Mouse (Mus musculus) intestine, embryonic 16.5 days (tissue): Measurements from ENCODE around the gene Prl4a1. TPM values are rescaled to one million over a fixed set of nuclear protein-coding genes. Genes with fewer than 3 reads are reported as not detected.
"Not testable (repeated sequence)": the region's sequence is repeated elsewhere in the genome, so short reads cannot be mapped to it uniquely, and the experiment has no call there.

Source experiments
- ATAC-seq: fragments of 200-750 bp; cut with Nextera tagmentation; 2 replicates; pipeline ENCODE4 v1.8.0; 2017; ENCODE audit warnings: moderate TSS enrichment, moderate library complexity
- H3K27ac ChIP-seq: fragments of 300-500 bp; sonication (generic); 2 replicates; pipeline ENCODE4 v1.5.1; 2014; ENCODE audit warnings: mild to moderate bottlenecking, low read length
- H3K27me3 ChIP-seq: fragments of 300-500 bp; sonication (generic); replicated peaks from 2 replicates; pipeline ENCODE4 v1.6.1; 2014; ENCODE audit warnings: low read length, control low read depth, mixed read lengths; ENCODE audit not compliant: control insufficient read depth, insufficient read depth
- H3K36me3 ChIP-seq: fragments of 300-500 bp; sonication (generic); 2 replicates; pipeline ENCODE4 v1.6.1; 2014; ENCODE audit warnings: low read length, control low read depth; ENCODE audit not compliant: control insufficient read depth, insufficient read depth
- H3K4me1 ChIP-seq: fragments of 300-500 bp; sonication (generic); 2 replicates; pipeline ENCODE4 v1.6.1; 2014; ENCODE audit warnings: low read length, control low read depth, mixed read lengths; ENCODE audit not compliant: control insufficient read depth, insufficient read depth
- H3K4me2 ChIP-seq: fragments of 300-500 bp; sonication (generic); 2 replicates; pipeline ENCODE4 v1.6.1; 2014; ENCODE audit warnings: low read depth, low read length, control low read depth
- H3K4me3 ChIP-seq: fragments of 300-500 bp; sonication (generic); 2 replicates; pipeline ENCODE4 v1.5.1; 2014; ENCODE audit warnings: mild to moderate bottlenecking, low read length
- H3K9ac ChIP-seq: fragments of 300-500 bp; sonication (generic); 2 replicates; pipeline ENCODE4 v1.6.1; 2014; ENCODE audit warnings: low read depth, low read length
- H3K9me3 ChIP-seq: fragments of 300-500 bp; sonication (generic); 2 replicates; pipeline ENCODE4 v1.6.1; 2016; ENCODE audit warnings: low read length, control low read depth; ENCODE audit not compliant: control insufficient read depth
- WGBS: fragments of 180-500 bp; shearing (Covaris S2); extraction: QIAGEN DNeasy Blood & Tissue Kit; methylation state at CpG from one replicate; pipeline ENCODE4 v1.1.7; 2014; 5-methylcytosine and 5-hydroxymethylcytosine counted together
- polyA plus RNA-seq: library from polyadenylated mRNA; unstranded; fragments of >200 nt; fragmentation: Nextera tagmentation; extraction: Ambion mirVana; gene quantifications from 2 replicates; pipeline ENCODE4 v1.2.1, GENCODE M21; 2015

Gene Prl4a1
- not detected in 2 replicates for polyA plus RNA-seq

- no peak within 1 kb of the TSS for H3K9ac ChIP-seq
- no peaks in the 10 kb centered on the region for H3K4me1 ChIP-seq
- H3K27me3 ChIP-seq, result no peaks in the 10 kb centered on the region
- H3K4me2 ChIP-seq, result no peak within 1 kb of the TSS
- 91% methylated on average over 3 of the region's 3 CpGs for WGBS
- no peak for ATAC-seq
- H3K4me3 ChIP-seq, result no peak within 1 kb of the TSS
- no peaks in the 10 kb centered on the region for H3K36me3 ChIP-seq
- H3K9me3 ChIP-seq, result no peaks in the 10 kb centered on the region
- no peak within 1 kb of the TSS for H3K27ac ChIP-seq
Observed at GRCm38 (mm10) chr13:28015912-28016311, at the start of gene Prl4a1. Prl4a1 (plus strand) TSS chr13:28016212.

- Histone ChIP-seq H3K27me3 (no peaks in the 10 kb centered on the region), H3K4me3 (no peak overlapping the region), H3K9me3 (no peaks in the 10 kb centered on the region), H3K36me3 (no peaks in the 10 kb centered on the region), H3K4me2 (no peak overlapping the region), H3K27ac (no peak overlapping the region), H3K4me1 (no peaks in the 10 kb centered on the region), H3K9ac (no peak overlapping the region)
- ATAC-seq, result no peak
- 70% methylated on average over 1 of the region's 1 CpGs for WGBS
Observed at GRCm38 (mm10) chr13:27972931-27973330, 43.1 kb upstream of the Prl4a1 start.

GRCm38 (mm10) chr13:27974281-27974680 lies 41.7 kb upstream of the Prl4a1 start:
- not testable (repeated sequence) for H3K4me2 ChIP-seq, H3K9me3 ChIP-seq, H3K4me3 ChIP-seq, H3K4me1 ChIP-seq, H3K27ac ChIP-seq, H3K36me3 ChIP-seq, H3K27me3 ChIP-seq, H3K9ac ChIP-seq
- ATAC-seq, result peak; percentile 83
- 48% methylated on average over 2 of the region's 2 CpGs for WGBS

- no peak overlapping the region for H3K27ac ChIP-seq
- no peaks in the 10 kb centered on the region for H3K4me1 ChIP-seq
- ATAC-seq, result no peak
- WGBS, result 92% methylated on average over 2 of the region's 2 CpGs
- H3K4me2 ChIP-seq, result no peak overlapping the region
- H3K27me3 ChIP-seq, result no peaks in the 10 kb centered on the region
- H3K9me3 ChIP-seq, result no peaks in the 10 kb centered on the region
- no peak overlapping the region for H3K4me3 ChIP-seq
- no peak overlapping the region for H3K9ac ChIP-seq
- H3K36me3 ChIP-seq, result no peaks in the 10 kb centered on the region
Observed at GRCm38 (mm10) chr13:27977646-27978045, 38.4 kb upstream of the Prl4a1 start.

GRCm38 (mm10) chr13:27996557-27996956 lies 19.5 kb upstream of the Prl4a1 start:
- H3K27ac ChIP-seq, H3K9me3 ChIP-seq, H3K27me3 ChIP-seq, H3K36me3 ChIP-seq, H3K4me2 ChIP-seq, H3K9ac ChIP-seq, H3K4me3 ChIP-seq, H3K4me1 ChIP-seq: not testable (repeated sequence)
- peak; percentile 94 for ATAC-seq
- WGBS, result 73% methylated on average over 3 of the region's 3 CpGs

- H3K36me3 ChIP-seq, result no peaks in the 10 kb centered on the region
- no peak overlapping the region for H3K4me2 ChIP-seq
- no peak overlapping the region for H3K4me3 ChIP-seq
- no peaks in the 10 kb centered on the region for H3K27me3 ChIP-seq
- H3K4me1 ChIP-seq, result no peaks in the 10 kb centered on the region
- H3K9ac ChIP-seq, result no peak overlapping the region
- ATAC-seq, result no peak
- no peaks in the 10 kb centered on the region for H3K9me3 ChIP-seq
- no peak overlapping the region for H3K27ac ChIP-seq
Observed at GRCm38 (mm10) chr13:28029330-28029729, 13.3 kb downstream of the Prl4a1 start.

- Histone ChIP-seq H3K9me3 (no peaks in the 10 kb centered on the region), H3K27me3 (no peaks in the 10 kb centered on the region), H3K4me2 (no peak overlapping the region), H3K27ac (no peak overlapping the region), H3K4me1 (no peaks in the 10 kb centered on the region), H3K4me3 (no peak overlapping the region), H3K36me3 (no peaks in the 10 kb centered on the region), H3K9ac (no peak overlapping the region)
- WGBS, result 72% methylated on average over 3 of the region's 3 CpGs
- ATAC-seq, result peak; percentile 89
Observed at GRCm38 (mm10) chr13:28069315-28069714, 53.3 kb downstream of the Prl4a1 start.

Other genes starting within 250 kb of the Prl4a1 start
- gene Prl7c1, start 235.4 kb upstream of the Prl4a1 start, polyA plus RNA-seq, result not detected in 2 replicates
- not detected in 2 replicates for gene Prl2a1, start 214.6 kb upstream of the Prl4a1 start, polyA plus RNA-seq
- not detected in 2 replicates for gene Prl2c1, start 166.9 kb upstream of the Prl4a1 start, polyA plus RNA-seq
- gene Prl5a1, start 126.3 kb downstream of the Prl4a1 start, polyA plus RNA-seq, result not detected in 2 replicates
- 6.6 and 8.9 TPM in 2 replicates for gene Gm11361, start 241.3 kb downstream of the Prl4a1 start, polyA plus RNA-seq